Mouse (Mus musculus) lung, adult 2 months (tissue): ENCODE data around the gene E2f3. TPM values are rescaled to one million over a fixed set of nuclear protein-coding genes. Genes with fewer than 3 reads are reported as not detected.

Experiments used
- DNase-seq: peaks from one replicate; pipeline ENCODE4 v3.0.0; 2022
- H3K4me1 ChIP-seq: fragments of 200-500 bp; 2 replicates; pipeline ENCODE4 v1.6.1; 2011; ENCODE audit warnings: low read length; ENCODE audit not compliant: control insufficient read depth, insufficient read depth
- H3K4me3 ChIP-seq: fragments of 200-500 bp; replicated peaks from 2 replicates; pipeline ENCODE3; 2011; ENCODE audit warnings: low read depth, mild to moderate bottlenecking, control low read depth, low read length; ENCODE audit errors: extremely low read depth
- CTCF ChIP-seq: fragments of 200-500 bp; IDR thresholded peaks from 2 replicates; pipeline ENCODE4 v1.5.1; 2011; ENCODE audit warnings: mild to moderate bottlenecking, low read length, control low read depth; ENCODE audit not compliant: insufficient read depth
- POLR2A ChIP-seq: fragments of 200-500 bp; IDR thresholded peaks from 2 replicates; pipeline ENCODE4 v1.6.1; 2011; ENCODE audit warnings: low read depth, mild to moderate bottlenecking, control low read depth, low read length, borderline replicate concordance; ENCODE audit errors: extremely low read depth
- WGBS: fragments of 180-500 bp; shearing (Covaris S2); methylation state at CpG from one replicate; pipeline ENCODE4 v1.1.7; 2018; 5-methylcytosine and 5-hydroxymethylcytosine counted together
- polyA plus RNA-seq: library from polyadenylated mRNA; depleted of rRNA; stranded (reverse); fragments of >200 nt; gene quantifications from 2 replicates; pipeline ENCODE4 v1.2.3, GENCODE M21; 2012; rRNA removed

Gene E2f3
- polyA plus RNA-seq, 1 experiment = 3.2 TPM

DNA sequence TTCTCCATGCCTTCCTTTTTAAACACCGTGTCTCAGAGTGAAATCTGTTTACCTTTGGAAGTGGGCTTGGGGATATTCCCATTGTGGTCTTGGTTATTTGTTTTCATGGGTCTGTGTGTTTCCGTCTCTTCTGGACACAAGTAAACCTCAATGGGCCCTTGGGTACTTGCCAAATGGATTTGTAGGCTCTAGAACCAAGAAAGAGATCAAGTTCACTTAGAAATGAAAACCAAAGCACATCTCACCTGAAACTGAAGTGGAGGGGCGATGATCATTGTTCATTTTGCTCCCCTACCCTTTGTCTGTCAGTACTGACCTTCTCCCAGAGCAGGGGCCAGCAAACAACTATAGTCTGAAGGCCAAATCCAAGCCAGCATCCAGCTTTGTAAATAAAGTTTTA is 74.7 kb downstream of the E2f3 start:
- Histone ChIP-seq H3K4me3 (no peak overlapping the region), H3K4me1 (no peaks in the 10 kb centered on the region)
- TF ChIP-seq POLR2A (no peak), CTCF (no peak)
- DNase-seq = no peak
- 93% methylated on average over 3 of the region's 3 CpGs for WGBS

GRCm38 (mm10) chr13:29908431-29908830 is 77.4 kb downstream of the E2f3 start:
- no peaks in the 10 kb centered on the region for H3K4me1 ChIP-seq
- TF ChIP-seq POLR2A = no peak
- no peak for TF ChIP-seq CTCF
- WGBS = 97% methylated on average over 9 of the region's 9 CpGs
- no peak for DNase-seq
- H3K4me3 ChIP-seq = no peak overlapping the region

DNA sequence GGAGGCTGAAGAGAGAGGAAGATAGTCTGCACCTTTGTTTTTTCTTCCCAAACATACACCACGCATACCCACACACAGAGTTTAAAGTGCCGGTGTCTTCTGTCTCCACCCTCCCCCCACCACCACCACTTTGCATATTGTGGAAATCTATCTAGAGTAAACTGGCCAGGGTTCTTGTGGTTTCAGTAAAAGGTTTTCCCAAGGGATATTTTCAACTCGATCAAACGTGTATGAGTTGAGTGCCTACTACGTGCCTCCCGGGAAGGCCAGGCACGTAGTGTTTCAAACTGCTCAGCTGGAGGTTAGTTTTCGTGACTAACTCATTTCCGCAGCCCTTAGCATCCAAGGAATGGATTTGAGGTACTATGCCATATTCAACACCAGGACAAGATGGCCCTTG is 77.9 kb downstream of the E2f3 start:
- WGBS = 95% methylated on average over 9 of the region's 9 CpGs
- no peak for TF ChIP-seq POLR2A
- Histone ChIP-seq H3K4me1 (no peaks in the 10 kb centered on the region), H3K4me3 (no peak overlapping the region)
- DNase-seq = no peak

- TF ChIP-seq CTCF (no peak), POLR2A (no peak)
- DNase-seq = no peak
- 91% methylated on average over 10 of the region's 10 CpGs for WGBS
- no peak overlapping the region for H3K4me3 ChIP-seq
- no peaks in the 10 kb centered on the region for H3K4me1 ChIP-seq
These were observed 79.1 kb downstream of the E2f3 start for GRCm38 (mm10) chr13:29906734-29907133.

DNA sequence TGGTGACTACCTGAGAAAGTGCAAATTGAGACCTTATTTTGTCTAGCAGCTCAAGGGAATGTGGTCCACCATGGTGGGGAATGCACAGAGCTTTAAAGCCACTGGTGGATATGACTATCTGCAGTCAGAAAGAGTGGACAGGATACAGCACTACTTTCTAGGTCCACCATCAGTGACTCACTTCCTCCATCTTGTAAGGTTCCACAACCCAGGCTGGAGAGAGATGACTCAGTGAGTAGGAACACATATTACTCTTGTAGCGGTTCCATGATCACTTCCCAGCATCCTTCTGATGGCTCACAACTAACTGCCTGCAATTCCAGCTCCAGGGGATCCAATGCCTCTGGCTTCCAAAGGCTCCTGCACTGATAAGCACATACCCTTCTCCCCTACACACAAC is 82.5 kb downstream of the E2f3 start:
- no peak overlapping the region for H3K4me3 ChIP-seq
- no peak for DNase-seq
- no peaks in the 10 kb centered on the region for H3K4me1 ChIP-seq
- 90% methylated on average over 1 of the region's 1 CpGs for WGBS
- TF ChIP-seq POLR2A = no peak
- no peak for TF ChIP-seq CTCF

- no peak for DNase-seq
- no peak for TF ChIP-seq POLR2A
- 89% methylated on average over 1 of the region's 1 CpGs for WGBS
- H3K4me1 ChIP-seq = no peaks in the 10 kb centered on the region
- no peak overlapping the region for H3K4me3 ChIP-seq
These were observed 83.2 kb downstream of the E2f3 start for GRCm38 (mm10) chr13:29902676-29903075.

DNA sequence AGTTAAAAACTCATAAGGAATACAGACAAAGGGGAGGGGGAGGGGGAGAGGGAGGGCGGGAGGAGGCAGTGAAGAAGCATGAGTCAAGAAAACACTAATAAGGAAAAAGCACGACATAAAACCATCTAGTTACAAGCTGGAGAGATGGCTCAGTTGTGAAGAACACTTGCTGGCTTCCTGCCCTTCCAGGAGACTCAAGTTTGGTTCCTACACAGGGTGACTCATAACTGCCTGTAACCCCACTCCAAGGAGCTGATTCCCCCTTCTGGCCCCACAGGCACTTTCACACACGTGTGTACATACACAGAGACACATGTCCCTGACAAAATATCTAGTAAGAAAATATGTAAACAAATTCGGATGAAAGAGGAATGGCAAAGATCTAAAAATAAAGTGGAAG is 84.2 kb downstream of the E2f3 start:
- H3K4me1 ChIP-seq = no peaks in the 10 kb centered on the region
- 56% methylated on average over 4 of the region's 4 CpGs for WGBS
- no peak overlapping the region for H3K4me3 ChIP-seq
- TF ChIP-seq CTCF (no peak), POLR2A (no peak)
- DNase-seq = no peak

DNA sequence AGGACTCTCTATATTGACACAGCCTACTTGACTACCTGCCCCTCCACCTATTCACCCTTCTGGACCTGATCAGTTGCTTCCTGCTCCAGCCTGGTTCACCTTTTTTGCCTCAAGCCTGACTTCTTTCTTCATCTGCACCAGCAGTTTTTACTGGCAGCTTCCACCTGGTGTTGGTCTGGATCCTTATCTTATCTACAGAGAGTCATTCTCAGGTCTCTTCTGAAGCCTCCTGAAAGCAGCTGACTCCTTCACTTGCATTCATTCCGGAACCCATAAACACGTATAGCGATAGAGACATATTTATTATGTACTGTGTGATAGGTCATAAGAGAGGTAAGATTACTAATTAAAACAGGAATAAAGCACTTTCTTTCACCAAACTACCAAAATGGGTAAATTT is 119.1 kb downstream of the E2f3 start:
- DNase-seq = no peak
- Histone ChIP-seq H3K4me3 (no peak overlapping the region), H3K4me1 (no peaks in the 10 kb centered on the region)
- TF ChIP-seq POLR2A (no peak), CTCF (no peak)
- WGBS = 84% methylated on average over 3 of the region's 3 CpGs

DNA sequence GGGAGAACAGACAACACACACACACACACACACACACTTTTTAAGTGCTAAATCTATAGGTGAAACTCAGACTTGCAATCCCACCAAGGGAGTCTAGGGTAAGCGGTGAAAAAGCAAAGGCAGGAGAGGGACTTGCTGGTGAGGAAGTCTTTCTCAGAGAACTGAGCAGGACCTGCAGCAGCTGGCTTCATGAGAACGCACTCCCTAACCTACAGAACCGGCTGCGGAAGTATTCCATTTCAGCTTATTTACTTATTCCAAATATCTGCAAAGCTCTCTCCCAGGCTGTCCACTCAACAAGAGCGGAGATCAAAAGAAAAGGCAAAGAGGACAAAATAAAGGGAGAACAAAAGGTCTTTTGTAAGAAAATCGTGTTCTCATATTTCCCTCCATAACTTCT is 121.5 kb downstream of the E2f3 start:
- Histone ChIP-seq H3K4me3 (no peak overlapping the region), H3K4me1 (no peaks in the 10 kb centered on the region)
- 53% methylated on average over 6 of the region's 6 CpGs for WGBS
- TF ChIP-seq CTCF (no peak), POLR2A (no peak)
- no peak for DNase-seq

GRCm38 (mm10) chr13:29860087-29860486 is 125.8 kb downstream of the E2f3 start:
- WGBS = 68% methylated on average over 2 of the region's 2 CpGs

GRCm38 (mm10) chr13:29857436-29857835 is 128.4 kb downstream of the E2f3 start:
- H3K4me3 ChIP-seq = no peak overlapping the region
- H3K4me1 ChIP-seq = peaks cover 2% of the 10 kb centered on the region; the same call in 1 of the 2 replicates
- no peak for DNase-seq
- TF ChIP-seq POLR2A = no peak
- TF ChIP-seq CTCF = peak; percentile 35; the same call in 1 of the 2 replicates
- 18% methylated on average over 4 of the region's 4 CpGs for WGBS

More at GRCm38 (mm10) chr13:29860087-29860486, 125.8 kb downstream of the E2f3 start:
- no peak for DNase-seq
- no peaks in the 10 kb centered on the region for H3K4me1 ChIP-seq
- TF ChIP-seq POLR2A = no peak
- no peak for TF ChIP-seq CTCF
- no peak overlapping the region for H3K4me3 ChIP-seq

Other genes with a start within 250 kb of the E2f3 start
- 1.4 and 2.6 TPM in 2 replicates for gene Cdkal1, start 130.4 kb downstream of the E2f3 start, polyA plus RNA-seq
- 7.0 and 7.5 TPM in 2 replicates for gene Mboat1, start 150.4 kb upstream of the E2f3 start, polyA plus RNA-seq